ENCODE assay signal across 15 mouse cellular contexts in the genomic region with DNA sequence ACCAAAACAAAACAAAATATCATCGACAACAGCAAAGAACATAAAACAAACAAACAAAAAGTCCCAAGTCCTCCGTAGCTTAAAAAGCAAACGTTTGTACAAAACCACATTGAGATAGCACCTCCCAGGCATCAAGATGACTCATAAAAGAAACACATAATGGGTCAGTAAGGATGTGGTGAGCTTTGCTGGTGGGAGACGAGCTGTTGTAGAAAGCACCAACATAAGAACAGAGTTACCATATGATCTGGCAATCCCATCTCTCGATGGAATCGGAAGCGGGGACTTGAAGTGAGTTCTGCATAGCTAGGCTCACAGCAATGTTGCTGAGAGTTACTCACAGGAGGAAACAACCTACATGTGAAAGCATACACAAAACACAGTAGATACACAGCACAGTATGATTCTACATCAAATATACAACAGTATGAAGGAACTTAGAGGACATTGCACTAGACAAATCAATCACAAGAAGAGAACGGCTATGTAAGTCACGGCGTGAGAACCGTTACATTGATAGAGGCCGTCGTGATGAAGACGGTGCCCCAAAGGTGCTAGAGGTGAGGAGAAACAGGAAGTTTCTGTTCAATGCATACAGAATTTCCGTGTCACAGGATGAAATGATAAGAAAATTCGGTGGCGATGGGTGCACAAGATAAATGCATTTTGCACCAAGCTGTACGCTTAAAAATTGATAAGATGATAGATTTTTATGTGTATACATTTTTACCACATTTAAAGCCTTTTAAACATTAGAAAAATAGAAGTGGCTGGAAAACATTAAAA. TPM values are rescaled to one million over a fixed set of nuclear protein-coding genes. Genes with fewer than 3 reads are reported as not detected.
DNase-seq lines count a peak whose midpoint lies in the region; ATAC-seq and TF ChIP-seq lines count a peak whose summit lies in the region.
"Had no signal": no experiment of that assay in that cellular context is flagged by ENCODE, and none has a peak within 500 bp of the region (broad histone marks: within the 10 kb centered on the region; RNA-seq: fewer than 3 reads in every experiment).

No protein-coding gene starts in this region.

- ATAC-seq in G1E (ENCODE audit: extremely low read depth, insufficient number of reproducible peaks, low FRiP score, poor library complexity, severe bottlenecking): 0 out of 2 replicates have a peak, but pooled peaks have one; percentile 12
- peak; percentile 68 for ATAC-seq in granulocyte monocyte progenitor cell, adult 5-6 weeks (replicated peaks; ENCODE audit: poor library complexity, severe bottlenecking)

- DNase-seq in A20 (ENCODE audit: low read depth, low spot score) (peak; percentile 65), G1E (ENCODE audit: low spot score) (no peak)
- peak; percentile 64 to 83 for DNase-seq in natural killer cell, adult 2 months (ENCODE audit: low spot score in 2 of 2)
- no peak for DNase-seq in cerebellum, postnatal 25 days
- DNase-seq in limb, embryonic 10.5 days (ENCODE audit: low spot score): no peak
- no peak for DNase-seq in ovary, adult 18-20 months (ENCODE audit: low spot score)
- DNase-seq: adrenal gland, adult 8-10 months; heart, adult 18-20 months; heart, postnatal 14 days; kidney, postnatal 10 days; lung, embryonic 14.5 days had no signal

- no peak overlapping the region for H3K27ac ChIP-seq in limb, embryonic 10.5 days
- H3K27ac ChIP-seq: limb, embryonic 13.5 days; midbrain, embryonic 10.5 days had no signal

- H3K36me3 ChIP-seq in G1E (replicated peaks): no peaks in the 10 kb centered on the region
- H3K36me3 ChIP-seq in limb, embryonic 10.5 days: no peaks in the 10 kb centered on the region
- H3K36me3 ChIP-seq: limb, embryonic 13.5 days; midbrain, embryonic 10.5 days had no signal

- no peak for TF ChIP-seq CTCF in G1E (IDR thresholded peaks at IDR 0.05; ENCODE audit: low read depth, low read length)

- H3K9me3 ChIP-seq in G1E (replicated peaks): no peaks in the 10 kb centered on the region
- no peaks in the 10 kb centered on the region for H3K9me3 ChIP-seq in limb, embryonic 10.5 days (replicated peaks)
- H3K9me3 ChIP-seq: limb, embryonic 13.5 days; midbrain, embryonic 10.5 days had no signal

- WGBS in limb, embryonic 10.5 days: 81% methylated on average over 18 of the region's 18 CpGs

- 0 out of 2 replicates have a peak, but pooled peaks cover 3% of the 10 kb centered on the region for H3K27me3 ChIP-seq in G1E (ENCODE audit: insufficient read depth, low read length)
- H3K27me3 ChIP-seq in limb, embryonic 10.5 days (ENCODE audit: low read depth, poor library complexity, severe bottlenecking): 0 out of 2 replicates have a peak, but pooled peaks cover 4% of the 10 kb centered on the region

- peaks cover 28% of the 10 kb centered on the region for H3K4me1 ChIP-seq in G1E (ENCODE audit: insufficient read depth, low read depth, low read length)
- H3K4me1 ChIP-seq in limb, embryonic 10.5 days: no peaks in the 10 kb centered on the region
- H3K4me1 ChIP-seq: limb, embryonic 13.5 days had no signal

- no peak overlapping the region for H3K4me3 ChIP-seq in G1E (ENCODE audit: low read depth, low read length)
- no peak overlapping the region for H3K4me3 ChIP-seq in limb, embryonic 10.5 days
- H3K4me3 ChIP-seq: erythroblast, embryonic 14.5 days; limb, embryonic 13.5 days; midbrain, embryonic 10.5 days had no signal

RNA-seq across cellular contexts. Expression of a gene that starts 27.9 kb away (rescaled TPM):
- not detected in 2 replicates for total RNA-seq in G1E (2014; fragmentation: Nextera tagmentation)
- total RNA-seq in G1E (2017): not detected in 2 replicates
- not detected in 2 replicates for polyA plus RNA-seq in G1E (2012)
- not detected in 2 replicates for total RNA-seq in granulocyte monocyte progenitor cell, adult 5-6 weeks (2014; fragmentation: Nextera tagmentation)
- not detected in 2 replicates for total RNA-seq in granulocyte monocyte progenitor cell, adult 5-6 weeks (2017)
- polyA plus RNA-seq in limb, embryonic 10.5 days (2016; fragmentation: Nextera tagmentation; extraction: Ambion mirVana): not detected in 2 replicates
- total RNA-seq: heart, adult 18-20 months had no signal
- polyA plus RNA-seq: erythroblast, embryonic 14.5 days had no signal

RNA-seq across cellular contexts. Expression of a gene that starts 59.9 kb away (rescaled TPM):
- total RNA-seq in G1E (2014; fragmentation: Nextera tagmentation) (17.3 and 17.4 TPM in 2 replicates), G1E (2017) (55.5 and 79.5 TPM in 2 replicates)
- polyA plus RNA-seq in G1E (2012): 24.5 and 30.5 TPM in 2 replicates
- 21.9 and 24.6 TPM in 2 replicates for total RNA-seq in granulocyte monocyte progenitor cell, adult 5-6 weeks (2014; fragmentation: Nextera tagmentation)
- total RNA-seq in granulocyte monocyte progenitor cell, adult 5-6 weeks (2017): 73.7 and 93.3 TPM in 2 replicates
- 76.5 and 82.9 TPM in 2 replicates for polyA plus RNA-seq in limb, embryonic 10.5 days (2016; fragmentation: Nextera tagmentation; extraction: Ambion mirVana)

Comparison
In these comparisons a context has a peak if more than half of its experiments do, and no peak if none do; other contexts are left out.
1. DNase-seq: peak in A20 (single experiment) and natural killer cell, adult 2 months (2 of 2); none in G1E (single experiment), cerebellum, postnatal 25 days (0 of 2), limb, embryonic 10.5 days (single experiment) and ovary, adult 18-20 months (single experiment).